Mouse (Mus musculus): Measurements from ENCODE around the gene Itpa.

Gene Itpa

DNA sequence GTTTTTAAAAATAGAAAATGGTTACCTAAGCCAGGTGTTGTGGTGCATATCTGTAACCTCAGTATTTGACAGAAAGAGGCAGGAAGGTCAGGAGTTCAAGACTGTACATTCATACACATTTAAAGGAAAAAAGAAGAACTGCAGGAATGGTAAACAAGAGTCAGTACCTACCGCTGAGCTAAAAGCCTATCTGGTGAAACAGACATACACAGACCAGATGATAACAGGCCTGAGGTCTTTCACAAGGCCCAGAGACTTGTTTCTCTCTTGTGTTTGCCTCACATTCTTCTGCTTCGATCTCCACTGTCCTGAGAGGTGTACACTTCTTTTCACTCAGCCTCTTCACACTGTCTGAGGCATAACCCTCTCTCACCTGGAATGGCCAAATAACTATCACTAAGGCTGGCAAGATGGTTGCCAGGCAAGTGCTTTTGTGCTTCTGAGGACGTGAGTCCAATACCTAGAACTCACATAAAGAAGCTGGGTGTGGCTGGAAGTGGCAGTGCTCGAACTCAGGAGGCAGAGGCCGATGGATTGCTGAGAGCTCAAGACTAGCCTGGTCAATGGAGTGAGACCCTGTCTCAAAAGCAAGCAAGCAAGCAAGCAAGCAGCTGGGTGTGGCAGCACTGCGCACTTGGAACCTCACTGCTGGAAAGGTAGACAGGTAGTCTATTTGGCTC lies 11.6 kb upstream of the Itpa start:
- no peak for DNase-seq (ENCODE audit: low read depth, low spot score)

- DNase-seq (ENCODE audit: low read depth, low spot score) = no peak
Measured at GRCm38 (mm10) chr2:130656536-130656935, 10.9 kb upstream of the Itpa start.

DNA sequence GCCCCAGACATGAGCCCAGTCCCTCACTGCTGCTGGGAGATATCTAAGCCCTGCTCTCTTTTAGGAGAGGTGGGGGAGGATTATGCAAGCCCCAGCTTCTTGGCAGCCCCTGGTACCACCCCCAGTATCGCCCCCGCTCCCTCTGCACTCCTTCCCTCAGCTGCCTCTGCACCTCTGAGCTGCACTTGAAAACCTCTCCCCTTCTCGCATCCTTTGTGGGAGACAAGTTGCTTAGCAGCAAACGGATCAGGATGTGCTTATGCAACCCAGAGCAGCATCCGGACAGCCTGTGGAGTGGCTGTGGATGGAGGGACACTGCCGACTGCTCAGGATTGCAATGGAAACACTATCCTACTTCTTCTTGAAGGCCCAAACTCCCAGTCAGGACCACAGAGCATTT lies 9.9 kb upstream of the Itpa start:
- no peak for DNase-seq (ENCODE audit: low read depth, low spot score)

GRCm38 (mm10) chr2:130658530-130658929 lies 8.9 kb upstream of the Itpa start:
- no peak for DNase-seq (ENCODE audit: low read depth, low spot score)

GRCm38 (mm10) chr2:130663342-130663741 lies 4.1 kb upstream of the Itpa start:
- no peak for DNase-seq (ENCODE audit: low read depth, low spot score)

GRCm38 (mm10) chr2:130664102-130664701 lies 3.2 kb upstream of the Itpa start, which contains the start of gene Ddrgk1:
TSS of gene Ddrgk1 (minus strand) at chr2:130664659.
- DNase-seq (ENCODE audit: low read depth, low spot score) = peak; percentile 98

GRCm38 (mm10) chr2:130677211-130677610 lies 9.8 kb downstream of the Itpa start:
- DNase-seq (ENCODE audit: low read depth, low spot score) = no peak

GRCm38 (mm10) chr2:130679154-130679553 lies 11.7 kb downstream of the Itpa start:
- no peak for DNase-seq (ENCODE audit: low read depth, low spot score)

DNA sequence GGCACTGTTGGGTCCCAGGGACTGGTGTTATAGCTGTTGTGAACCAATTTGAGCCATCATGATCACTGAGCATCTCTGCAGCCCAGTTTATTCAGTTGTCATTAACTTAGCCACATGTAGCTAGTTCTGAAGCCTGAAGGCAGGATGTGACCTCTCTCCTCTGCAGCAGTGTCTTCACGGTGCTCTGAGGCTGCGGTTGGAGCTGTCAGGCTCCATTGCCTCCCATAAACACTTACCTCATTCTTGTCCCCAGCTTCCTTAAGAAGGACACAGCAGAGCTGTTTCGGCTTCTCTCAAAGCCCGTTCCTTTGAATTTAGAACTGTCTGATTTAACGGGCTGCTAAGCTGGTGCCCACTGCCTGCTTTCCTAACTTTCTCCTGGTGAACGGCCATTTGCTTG lies 12.5 kb downstream of the Itpa start:
- no peak for DNase-seq (ENCODE audit: low read depth, low spot score)

DNA sequence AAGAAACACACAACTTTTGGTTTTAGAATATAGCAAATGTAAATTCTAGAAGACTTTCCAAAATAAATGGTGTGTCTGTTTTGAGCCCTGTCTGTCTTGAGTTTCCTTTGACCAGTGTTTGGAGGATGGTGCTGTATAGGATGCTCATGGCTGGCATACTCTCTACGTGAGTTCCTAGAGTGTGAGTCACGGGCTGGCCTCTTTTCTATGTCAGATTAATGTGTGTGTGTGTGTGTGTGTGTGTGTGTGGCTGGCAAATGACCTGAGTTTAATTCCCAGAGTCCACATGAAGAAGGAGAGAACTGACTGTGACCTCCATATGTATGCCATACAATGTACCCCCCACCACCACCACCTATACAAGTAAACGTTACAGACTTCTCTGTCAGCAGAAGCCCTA lies 14.1 kb downstream of the Itpa start:
- DNase-seq (ENCODE audit: low read depth, low spot score) = no peak

- no peak for DNase-seq (ENCODE audit: low read depth, low spot score)
Measured at GRCm38 (mm10) chr2:130685426-130685825, 18.0 kb downstream of the Itpa start.

- DNase-seq (ENCODE audit: low read depth, low spot score) = no peak
Measured at GRCm38 (mm10) chr2:130689011-130689410, 21.6 kb downstream of the Itpa start.

DNA sequence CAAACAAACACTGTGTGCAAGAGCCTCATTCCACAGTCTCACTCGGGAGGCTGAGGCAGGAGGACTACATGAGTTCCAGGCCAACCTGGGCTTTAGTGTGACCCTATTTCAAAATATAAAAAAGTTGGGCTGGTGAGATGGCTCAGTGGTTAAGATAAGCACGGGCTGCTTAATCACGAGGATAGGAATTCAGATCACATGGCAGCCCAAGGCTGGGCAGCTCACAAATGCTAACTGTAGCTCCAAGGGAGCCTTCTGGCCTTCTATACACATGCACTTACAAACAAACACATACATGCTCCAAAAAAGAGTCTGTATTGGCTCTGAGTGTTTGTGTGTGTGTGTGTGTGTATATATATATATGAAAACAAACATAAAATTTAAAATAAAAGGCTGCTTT lies 26.2 kb downstream of the Itpa start:
- no peak for DNase-seq (ENCODE audit: low read depth, low spot score)

DNA sequence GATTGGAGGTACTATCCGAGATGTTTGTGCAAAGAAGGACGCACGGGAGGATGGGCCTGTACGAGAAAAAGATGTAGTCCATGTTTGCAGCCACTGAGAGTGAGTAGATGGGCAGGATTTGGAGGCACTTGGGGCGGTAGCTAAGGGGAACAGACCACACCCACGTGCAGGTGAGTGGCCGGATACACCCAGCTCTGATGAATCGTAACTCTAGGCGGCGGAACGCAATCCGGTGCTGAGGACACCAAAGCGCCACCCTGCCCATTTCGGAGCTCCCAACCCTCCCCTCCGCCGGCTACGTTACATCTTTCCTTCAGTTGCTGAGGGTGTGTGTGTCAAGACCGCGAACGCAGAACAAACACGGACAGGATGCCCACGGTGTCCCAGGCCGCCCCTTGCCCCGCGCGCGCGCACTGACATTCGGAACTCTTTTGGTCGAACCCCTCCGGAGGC lies 29.3 kb downstream of the Itpa start:
- DNase-seq (ENCODE audit: low read depth, low spot score) = peak; percentile 69

DNA sequence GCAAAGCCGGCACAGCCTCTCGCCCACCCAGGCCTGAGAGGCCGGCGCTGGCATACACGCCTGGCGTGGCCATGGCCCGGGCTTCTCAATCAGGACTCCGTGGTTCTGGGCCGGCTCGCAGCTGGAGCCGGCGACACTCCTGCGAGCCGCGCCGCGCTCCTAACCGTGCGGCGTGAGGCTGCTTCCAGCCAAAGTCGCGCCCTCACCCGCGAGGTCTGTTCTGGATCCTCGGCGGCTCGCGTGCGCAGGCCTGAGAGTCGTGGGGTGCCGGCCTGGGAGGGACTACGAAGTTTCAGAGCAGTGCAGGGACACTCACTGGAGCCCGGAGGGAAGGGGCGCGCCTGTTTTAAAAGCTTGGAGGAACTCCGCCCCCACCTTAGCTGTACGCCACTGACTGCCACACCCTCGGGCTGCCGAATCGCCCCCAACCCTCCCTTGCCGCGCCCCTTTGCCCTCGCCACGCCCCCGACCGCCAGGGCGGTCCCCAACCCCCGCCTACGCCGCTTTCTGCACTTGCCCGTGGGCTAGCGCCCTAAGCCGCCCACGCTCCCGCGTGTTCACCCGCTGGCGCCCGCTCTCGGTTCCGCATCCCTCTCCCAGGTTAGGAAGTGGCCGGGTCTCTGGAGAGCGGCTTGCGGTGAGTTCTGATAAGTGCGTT lies 29.9 kb downstream of the Itpa start, which contains the start of gene Slc4a11:
Slc4a11 (minus strand) TSS at position 367 of the 658 bp plus-strand sequence.
- peak; percentile 94 for DNase-seq (ENCODE audit: low read depth, low spot score)

- peak; percentile 79 for DNase-seq (ENCODE audit: low read depth, low spot score)
Measured at GRCm38 (mm10) chr2:130697821-130698266, 30.4 kb downstream of the Itpa start.

- DNase-seq (ENCODE audit: low read depth, low spot score) = no peak
Measured at GRCm38 (mm10) chr2:130704040-130705001, 36.9 kb downstream of the Itpa start.

- DNase-seq (ENCODE audit: low read depth, low spot score) = no peak
Measured at GRCm38 (mm10) chr2:130705178-130705577, 37.8 kb downstream of the Itpa start.

- DNase-seq (ENCODE audit: low read depth, low spot score) = no peak
Measured at GRCm38 (mm10) chr2:130706602-130707001, 39.2 kb downstream of the Itpa start.

GRCm38 (mm10) chr2:130707057-130707456 lies 39.6 kb downstream of the Itpa start:
- DNase-seq (ENCODE audit: low read depth, low spot score) = no peak

GRCm38 (mm10) chr2:130717951-130718350 lies 50.5 kb downstream of the Itpa start:
- no peak for DNase-seq (ENCODE audit: low read depth, low spot score)
